Mouse (Mus musculus): ENCODE data around the gene Iqca. TPM values are rescaled to one million over a fixed set of nuclear protein-coding genes. Genes with fewer than 3 reads are reported as not detected.

Iqca gene
- polyA plus RNA-seq, 1 experiment from 2014 or later, result not detected

DNA sequence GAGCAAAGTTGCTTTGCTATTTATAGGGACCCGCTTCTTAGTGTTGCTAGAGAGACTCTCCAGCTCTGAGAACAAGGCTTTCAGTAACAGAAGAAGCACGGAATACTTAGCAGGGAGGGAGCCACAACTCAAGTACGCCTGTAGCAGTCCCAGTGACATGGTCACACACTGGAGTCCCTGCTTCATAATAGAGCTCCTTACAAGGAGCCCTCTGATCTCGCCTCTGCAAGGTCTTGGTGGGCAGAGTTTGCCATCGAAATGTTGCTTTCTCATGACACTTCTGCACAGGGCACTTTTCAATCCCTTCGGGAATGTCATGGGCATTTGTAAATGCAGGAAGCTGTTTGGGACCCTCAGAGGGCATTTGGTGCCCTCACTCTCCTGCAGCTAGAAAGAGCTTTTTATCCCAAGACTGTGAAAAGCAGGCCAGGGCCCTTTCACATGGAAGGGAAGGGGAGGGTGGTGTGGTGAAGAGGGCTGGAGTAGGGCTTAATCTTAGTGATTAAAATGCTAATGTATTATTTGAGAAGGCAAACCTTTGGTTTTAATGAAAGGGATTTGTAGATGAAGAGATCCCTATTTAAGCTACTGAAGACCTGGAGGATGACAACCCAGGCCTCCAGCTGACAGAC is 67.6 kb downstream of the Iqca start:
- no peak for DNase-seq (ENCODE audit: low spot score)
- H3K27ac ChIP-seq, result no peak overlapping the region
- 51% methylated on average over 6 of the region's 6 CpGs for WGBS
- H3K36me3 ChIP-seq, result no peaks in the 10 kb centered on the region
- H3K27me3 ChIP-seq (ENCODE audit: low read depth, poor library complexity, severe bottlenecking), result peaks cover 15% of the 10 kb centered on the region; the same call in 1 of the 2 replicates
- no peak overlapping the region for H3K4me3 ChIP-seq
- no peaks in the 10 kb centered on the region for H3K9me3 ChIP-seq (replicated peaks)
- peaks cover 12% of the 10 kb centered on the region; the same call in 1 of the 2 replicates for H3K4me1 ChIP-seq

DNA sequence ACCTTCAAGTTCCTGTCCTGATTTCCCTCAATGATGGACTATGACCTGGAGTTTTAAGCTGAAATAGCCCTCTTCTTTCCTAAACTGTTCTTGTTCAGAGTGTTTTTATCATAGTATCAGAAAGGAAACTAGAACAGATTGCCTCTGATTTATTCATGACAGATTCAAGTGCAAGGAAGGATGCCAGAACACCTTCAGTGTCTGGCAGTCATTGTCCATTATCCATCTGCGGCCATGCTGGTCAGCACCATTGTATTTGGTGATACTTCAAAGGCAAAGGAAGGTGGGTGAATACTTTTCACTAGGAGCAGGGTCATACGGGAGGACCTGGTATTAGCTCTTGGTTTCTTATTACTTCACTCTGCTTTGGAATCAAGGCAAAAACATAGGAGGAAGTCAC is 76.9 kb downstream of the Iqca start:
- H3K4me3 ChIP-seq, result no peak overlapping the region
- H3K4me1 ChIP-seq, result no peaks in the 10 kb centered on the region
- peaks cover 13% of the 10 kb centered on the region; the same call in 1 of the 2 replicates for H3K27me3 ChIP-seq (ENCODE audit: low read depth, poor library complexity, severe bottlenecking)
- 90% methylated on average over 2 of the region's 2 CpGs for WGBS
- no peak overlapping the region for H3K27ac ChIP-seq
- H3K9me3 ChIP-seq (replicated peaks), result no peaks in the 10 kb centered on the region
- DNase-seq (ENCODE audit: low spot score), result no peak
- H3K36me3 ChIP-seq, result no peaks in the 10 kb centered on the region

DNA sequence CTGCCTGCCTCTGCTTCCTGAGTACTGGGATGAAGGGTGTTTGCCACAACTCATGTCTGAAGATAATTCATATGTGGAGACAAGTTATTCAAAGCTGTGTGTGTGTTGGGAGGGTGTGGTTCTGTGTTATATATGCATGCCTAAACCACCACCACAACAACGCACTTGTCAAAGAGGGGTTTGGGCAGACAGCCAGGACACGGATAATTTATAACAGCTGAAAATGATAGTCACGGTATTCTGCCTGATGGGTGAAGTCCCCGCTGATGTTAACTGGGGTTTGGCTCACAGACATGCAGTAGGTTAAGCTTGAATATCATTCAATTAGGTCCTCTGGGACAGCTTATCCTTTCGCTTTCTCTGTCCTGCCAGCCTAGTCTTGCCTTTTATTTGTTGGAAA is 78.4 kb downstream of the Iqca start:
- no peaks in the 10 kb centered on the region for H3K36me3 ChIP-seq
- no peak overlapping the region for H3K4me3 ChIP-seq
- H3K27ac ChIP-seq, result no peak overlapping the region
- WGBS, result 91% methylated on average over 5 of the region's 5 CpGs
- H3K9me3 ChIP-seq (replicated peaks), result no peaks in the 10 kb centered on the region
- H3K27me3 ChIP-seq (ENCODE audit: low read depth, poor library complexity, severe bottlenecking), result peaks cover 10% of the 10 kb centered on the region; the same call in 1 of the 2 replicates
- H3K4me1 ChIP-seq, result no peaks in the 10 kb centered on the region; the same call in 1 of the 2 replicates
- DNase-seq (ENCODE audit: low spot score), result no peak

DNA sequence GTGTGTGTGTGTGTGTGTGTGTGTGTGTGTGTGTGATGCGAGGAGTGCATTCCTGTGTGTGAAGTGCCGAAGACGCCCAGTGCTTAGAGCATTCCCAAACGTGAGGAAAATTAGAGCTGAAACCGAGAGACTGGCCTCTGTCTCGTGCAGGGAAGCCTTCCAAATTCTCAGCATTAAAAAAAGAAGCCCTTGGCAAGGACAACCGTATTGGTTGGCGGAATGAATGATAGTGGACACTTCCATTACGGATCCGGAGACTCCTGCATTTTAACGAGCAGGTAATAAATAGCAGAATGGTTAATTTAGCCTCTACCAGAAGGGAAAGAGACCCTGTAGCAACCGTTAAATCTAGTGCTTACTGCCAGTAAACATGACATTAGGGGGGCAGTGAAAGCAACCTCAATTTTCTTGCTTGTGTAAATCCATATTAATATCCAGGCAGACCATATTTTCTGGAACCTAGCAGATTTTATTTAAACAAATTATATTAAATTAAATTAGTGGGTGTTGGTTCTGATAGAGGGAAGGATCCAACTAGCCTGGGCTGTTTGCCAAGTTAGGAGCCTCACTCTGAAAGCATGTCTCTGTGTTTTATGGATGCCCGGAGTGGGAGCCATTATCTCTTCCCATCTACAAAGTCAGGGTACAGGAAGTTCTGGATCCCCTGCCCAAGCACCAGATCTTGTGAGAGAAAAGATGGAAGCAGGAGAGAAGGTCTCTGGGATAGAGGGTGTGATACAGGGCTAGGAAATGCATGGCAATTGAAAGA is 81.2 kb downstream of the Iqca start:
- H3K27ac ChIP-seq, result no peak overlapping the region
- H3K9me3 ChIP-seq (replicated peaks), result no peaks in the 10 kb centered on the region
- peaks cover 21% of the 10 kb centered on the region for H3K27me3 ChIP-seq (ENCODE audit: low read depth, poor library complexity, severe bottlenecking)
- no peak for DNase-seq (ENCODE audit: low spot score)
- H3K4me1 ChIP-seq, result peaks cover 3% of the 10 kb centered on the region; the same call in 1 of the 2 replicates
- 74% methylated on average over 13 of the region's 13 CpGs for WGBS
- H3K4me3 ChIP-seq, result no peak overlapping the region
- H3K36me3 ChIP-seq, result no peaks in the 10 kb centered on the region

DNA sequence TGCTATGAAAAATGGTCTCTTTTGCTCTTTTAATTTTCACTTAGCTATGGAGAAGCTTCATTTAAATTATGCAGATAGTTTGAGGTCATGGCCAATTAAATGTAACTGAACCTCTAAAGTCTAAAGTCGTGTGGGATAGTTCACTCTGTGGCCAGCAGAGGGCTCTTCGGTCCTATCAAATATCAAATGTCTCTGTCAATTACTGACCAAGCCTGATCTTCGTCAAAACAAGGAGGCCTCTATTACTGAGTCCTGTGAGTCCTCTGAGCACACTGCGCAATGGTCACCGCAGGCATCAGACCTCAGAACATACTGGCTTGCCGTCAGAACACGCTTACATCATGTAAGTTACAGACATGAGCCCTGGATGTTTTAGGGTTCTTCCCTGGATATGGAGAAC is 92.6 kb downstream of the Iqca start:
- WGBS, result 22% methylated on average over 7 of the region's 7 CpGs
- H3K9me3 ChIP-seq (replicated peaks), result no peaks in the 10 kb centered on the region

GRCm38 (mm10) chr1:90060054-90060453 is 93.1 kb downstream of the Iqca start:
- Histone ChIP-seq H3K27ac (no peak overlapping the region), H3K4me3 (no peak overlapping the region), H3K9me3 (replicated peaks) (no peaks in the 10 kb centered on the region), H3K36me3 (no peaks in the 10 kb centered on the region), H3K4me1 (peaks cover 17% of the 10 kb centered on the region), H3K27me3 (ENCODE audit: low read depth, poor library complexity, severe bottlenecking) (peaks cover 46% of the 10 kb centered on the region)
- 70% methylated on average over 3 of the region's 3 CpGs for WGBS
- DNase-seq (ENCODE audit: low spot score), result no peak

More for the DNA sequence above, 92.6 kb downstream of the Iqca start:
- DNase-seq (ENCODE audit: low spot score), result peak; percentile 71
- Histone ChIP-seq H3K27me3 (ENCODE audit: low read depth, poor library complexity, severe bottlenecking) (peaks cover 43% of the 10 kb centered on the region), H3K27ac (no peak overlapping the region), H3K4me3 (no peak overlapping the region), H3K36me3 (no peaks in the 10 kb centered on the region), H3K4me1 (peaks cover 14% of the 10 kb centered on the region)

DNA sequence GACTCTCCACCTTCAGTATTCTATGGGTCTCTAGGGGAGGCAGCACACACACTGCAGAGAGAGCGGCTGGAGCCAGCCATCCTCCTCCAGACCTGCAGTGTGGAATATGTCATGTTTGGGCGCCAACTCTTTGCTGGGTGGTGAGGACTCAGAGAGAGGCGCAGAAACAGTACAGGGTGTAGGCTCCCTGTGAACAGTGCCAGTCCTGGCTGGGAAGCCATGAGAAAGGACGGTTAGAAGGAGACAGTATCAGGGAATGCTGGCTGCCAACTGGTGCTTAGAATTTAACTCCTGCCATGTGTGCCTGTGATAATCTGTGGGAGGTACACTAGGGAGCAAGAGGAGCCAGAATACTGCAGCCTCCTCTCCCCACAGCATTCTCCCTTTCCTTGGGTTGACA is 98.2 kb downstream of the Iqca start:
- H3K4me3 ChIP-seq, result no peak overlapping the region
- peaks cover 31% of the 10 kb centered on the region for H3K27me3 ChIP-seq (ENCODE audit: low read depth, poor library complexity, severe bottlenecking)
- peak overlapping the region; percentile 42; the same call in 1 of the 2 replicates for H3K27ac ChIP-seq
- 88% methylated on average over 4 of the region's 4 CpGs for WGBS
- H3K4me1 ChIP-seq, result peaks cover 55% of the 10 kb centered on the region
- no peaks in the 10 kb centered on the region for H3K9me3 ChIP-seq (replicated peaks)
- no peaks in the 10 kb centered on the region for H3K36me3 ChIP-seq
- DNase-seq (ENCODE audit: low spot score), result no peak

DNA sequence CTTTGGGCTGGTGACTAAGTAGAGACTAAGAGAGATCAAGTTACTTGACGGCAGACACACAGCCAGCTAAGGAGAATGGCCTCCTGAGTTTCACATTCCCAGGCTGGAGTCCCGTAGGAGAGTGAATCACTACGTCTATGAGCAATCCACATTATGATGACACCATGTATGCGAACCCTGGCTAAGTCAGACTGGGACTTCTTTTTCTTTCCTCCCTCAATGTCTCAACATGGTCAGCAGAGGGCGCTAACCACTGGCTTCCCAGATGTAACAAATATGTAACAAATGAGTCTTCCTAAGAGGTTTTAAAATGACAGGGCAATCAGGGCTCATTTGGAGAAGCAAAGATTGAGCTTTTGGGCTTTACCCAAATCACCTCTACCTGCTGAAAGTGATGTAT is 101.9 kb downstream of the Iqca start:
- 24% methylated on average over 5 of the region's 5 CpGs for WGBS
- Histone ChIP-seq H3K27me3 (ENCODE audit: low read depth, poor library complexity, severe bottlenecking) (peaks cover 28% of the 10 kb centered on the region), H3K4me1 (peaks cover 61% of the 10 kb centered on the region), H3K27ac (peak overlapping the region; percentile 83; the same call in 1 of the 2 replicates), H3K4me3 (no peak overlapping the region), H3K9me3 (replicated peaks) (no peaks in the 10 kb centered on the region), H3K36me3 (no peaks in the 10 kb centered on the region)
- peak; percentile 68 for DNase-seq (ENCODE audit: low spot score)

GRCm38 (mm10) chr1:90050046-90050739 is 103.0 kb downstream of the Iqca start:
- H3K4me1 ChIP-seq, result peaks cover 57% of the 10 kb centered on the region

GRCm38 (mm10) chr1:90028305-90028704 is 124.9 kb downstream of the Iqca start:
- no peaks in the 10 kb centered on the region for H3K9me3 ChIP-seq (replicated peaks)
- no peak overlapping the region for H3K4me3 ChIP-seq
- no peaks in the 10 kb centered on the region for H3K36me3 ChIP-seq
- peaks cover 45% of the 10 kb centered on the region for H3K27me3 ChIP-seq (ENCODE audit: low read depth, poor library complexity, severe bottlenecking)
- peak; percentile 39 for DNase-seq (ENCODE audit: low spot score)
- 67% methylated on average over 2 of the region's 2 CpGs for WGBS
- H3K27ac ChIP-seq, result no peak overlapping the region
- peaks cover 15% of the 10 kb centered on the region for H3K4me1 ChIP-seq

More at GRCm38 (mm10) chr1:90050046-90050739, 103.0 kb downstream of the Iqca start:
- Histone ChIP-seq H3K27ac (peak overlapping the region; percentile 83), H3K27me3 (ENCODE audit: low read depth, poor library complexity, severe bottlenecking) (peaks cover 27% of the 10 kb centered on the region), H3K9me3 (replicated peaks) (no peaks in the 10 kb centered on the region), H3K36me3 (no peaks in the 10 kb centered on the region), H3K4me3 (no peak overlapping the region)
- peak; percentile 60 for DNase-seq (ENCODE audit: low spot score)
- 42% methylated on average over 20 of the region's 20 CpGs for WGBS

DNA sequence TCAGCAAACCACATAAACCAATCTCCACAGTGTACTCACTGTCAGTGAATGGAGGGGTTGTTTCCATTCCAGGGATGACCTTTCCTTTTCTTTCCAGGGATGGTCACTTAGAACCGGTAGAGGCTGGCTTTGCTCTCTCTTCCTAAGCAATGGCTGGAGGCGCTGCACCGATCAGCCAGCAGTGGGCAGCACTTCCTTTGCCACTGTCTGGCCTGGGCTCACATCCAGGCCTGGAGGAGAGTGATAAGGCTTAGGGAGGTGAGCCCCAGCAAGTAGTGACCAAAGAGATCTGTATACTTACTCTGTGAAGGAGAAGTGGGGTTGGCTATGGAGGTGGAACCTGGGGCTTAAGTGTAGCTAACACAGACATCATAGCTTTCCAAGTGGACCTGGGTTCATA is 126.3 kb downstream of the Iqca start:
- H3K9me3 ChIP-seq (replicated peaks), result no peaks in the 10 kb centered on the region
- H3K36me3 ChIP-seq, result no peaks in the 10 kb centered on the region
- WGBS, result 21% methylated on average over 3 of the region's 3 CpGs
- H3K27me3 ChIP-seq (ENCODE audit: low read depth, poor library complexity, severe bottlenecking), result peaks cover 47% of the 10 kb centered on the region
- no peak overlapping the region for H3K4me3 ChIP-seq
- peaks cover 15% of the 10 kb centered on the region for H3K4me1 ChIP-seq
- H3K27ac ChIP-seq, result no peak overlapping the region
- DNase-seq (ENCODE audit: low spot score), result peak; percentile 52

GRCm38 (mm10) chr1:90020336-90020735 is 132.9 kb downstream of the Iqca start:
- WGBS, result 87% methylated on average over 5 of the region's 5 CpGs

DNA sequence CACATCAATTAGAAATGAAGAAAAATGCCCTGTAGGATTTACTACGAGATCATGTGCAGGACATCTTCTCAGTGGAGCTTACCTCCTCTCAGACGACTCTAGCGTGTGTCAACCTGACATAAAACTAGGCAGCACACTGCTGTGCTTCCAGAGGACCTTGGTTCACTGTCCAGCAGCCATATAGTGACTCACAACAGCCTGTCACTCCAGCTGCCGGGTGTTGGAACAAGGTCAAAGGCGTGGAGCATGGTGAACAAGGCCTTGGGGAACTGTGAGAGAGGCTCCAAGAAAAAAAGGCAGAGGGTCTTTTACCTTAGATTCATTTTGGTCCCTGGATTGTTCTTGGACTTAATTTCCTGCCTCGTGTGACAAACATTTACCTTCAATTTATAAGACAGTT is 135.1 kb downstream of the Iqca start:
- WGBS, result 83% methylated on average over 6 of the region's 6 CpGs
- H3K4me1 ChIP-seq, result no peaks in the 10 kb centered on the region
- no peaks in the 10 kb centered on the region; the same call in 1 of the 2 replicates for H3K27me3 ChIP-seq (ENCODE audit: low read depth, poor library complexity, severe bottlenecking)
- no peak overlapping the region for H3K27ac ChIP-seq
- DNase-seq (ENCODE audit: low spot score), result no peak
- H3K9me3 ChIP-seq (replicated peaks), result no peaks in the 10 kb centered on the region
- no peak overlapping the region for H3K4me3 ChIP-seq
- no peaks in the 10 kb centered on the region for H3K36me3 ChIP-seq

More at GRCm38 (mm10) chr1:90020336-90020735, 132.9 kb downstream of the Iqca start:
- Histone ChIP-seq H3K27me3 (ENCODE audit: low read depth, poor library complexity, severe bottlenecking) (peaks cover 15% of the 10 kb centered on the region), H3K27ac (no peak overlapping the region), H3K36me3 (no peaks in the 10 kb centered on the region), H3K4me3 (no peak overlapping the region), H3K9me3 (replicated peaks) (no peaks in the 10 kb centered on the region), H3K4me1 (peaks cover 15% of the 10 kb centered on the region)
- DNase-seq (ENCODE audit: low spot score), result no peak
